Mouse (Mus musculus) liver, embryonic 13.5 days (tissue): ENCODE results near the gene Zfp341. TPM values are rescaled to one million over a fixed set of nuclear protein-coding genes. Genes with fewer than 3 reads are reported as not detected.
A peak's percentile ranks its signal among the peaks of the same experiment; 100 is the strongest.

ENCODE experiments used
- ATAC-seq: fragments of 200-750 bp; cut with Nextera tagmentation; 2 replicates; pipeline ENCODE4 v1.8.0; 2017; ENCODE audit warnings: low read depth, mild to moderate bottlenecking, moderate number of reproducible peaks, moderate library complexity
- DNase-seq: peaks from one replicate; pipeline ENCODE4 v3.0.0; 2022
- H3K27ac ChIP-seq: fragments of 300-500 bp; sonication (generic); 2 replicates; pipeline ENCODE4 v1.5.1; 2015; ENCODE audit warnings: moderate library complexity, mild to moderate bottlenecking, inconsistent platforms
- H3K27me3 ChIP-seq: fragments of 300-500 bp; sonication (generic); 2 replicates; pipeline ENCODE4 v1.6.1; 2015; ENCODE audit warnings: mild to moderate bottlenecking, inconsistent platforms
- H3K36me3 ChIP-seq: fragments of 300-500 bp; sonication (generic); 2 replicates; pipeline ENCODE4 v1.6.1; 2015; ENCODE audit warnings: mild to moderate bottlenecking, inconsistent platforms
- H3K4me1 ChIP-seq: fragments of 300-500 bp; sonication (generic); replicated peaks from 2 replicates; pipeline ENCODE4 v1.6.1; 2015; ENCODE audit warnings: inconsistent platforms
- H3K4me2 ChIP-seq: fragments of 300-500 bp; sonication (generic); 2 replicates; pipeline ENCODE4 v1.6.1; 2015; ENCODE audit warnings: inconsistent platforms, mild to moderate bottlenecking, moderate library complexity
- H3K4me3 ChIP-seq: fragments of 300-500 bp; sonication (generic); replicated peaks from 2 replicates; pipeline ENCODE4 v1.5.1; 2015; ENCODE audit warnings: mild to moderate bottlenecking, inconsistent platforms
- H3K9ac ChIP-seq: fragments of 300-500 bp; sonication (generic); 2 replicates; pipeline ENCODE4 v1.6.1; 2015; ENCODE audit warnings: mild to moderate bottlenecking, inconsistent platforms
- H3K9me3 ChIP-seq: fragments of 300-500 bp; sonication (generic); replicated peaks from 2 replicates; pipeline ENCODE4 v1.6.1; 2016; ENCODE audit warnings: inconsistent platforms
- WGBS: fragments of 180-500 bp; shearing (Covaris S2); methylation state at CpG from one replicate; pipeline ENCODE4 v1.1.7; 2015; ENCODE audit not compliant: insufficient replicate concordance; 5-methylcytosine and 5-hydroxymethylcytosine counted together
- polyA plus RNA-seq: library from polyadenylated mRNA; unstranded; fragments of >200 nt; fragmentation: Nextera tagmentation; extraction: Ambion mirVana; gene quantifications from 2 replicates; pipeline ENCODE4 v1.2.1, GENCODE M21; 2015

Zfp341 gene
- polyA plus RNA-seq, 1 experiment from 2014 or later, result 2.1 TPM

DNA sequence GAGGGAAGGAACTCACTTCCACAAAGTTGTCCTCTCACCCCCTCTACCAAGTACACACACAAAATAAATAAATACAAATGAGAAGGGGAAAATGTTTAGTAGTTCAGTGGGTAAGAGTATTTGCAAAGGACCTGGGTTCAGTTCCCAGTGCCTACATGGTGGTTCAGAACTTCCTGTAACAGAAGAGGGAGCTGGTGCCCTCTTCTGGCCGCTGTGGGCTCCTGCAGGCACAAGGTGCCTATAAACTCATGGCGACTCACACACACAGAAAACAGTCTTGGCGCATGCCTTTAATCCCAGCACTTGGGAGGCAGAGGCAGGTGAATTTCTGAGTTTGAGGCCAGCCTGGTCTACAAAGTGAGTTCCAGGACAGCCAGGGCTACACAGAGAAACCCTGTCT lies 25.4 kb downstream of the Zfp341 start:
- 91% methylated on average over 3 of the region's 3 CpGs for WGBS
- Histone ChIP-seq H3K9ac (no peak overlapping the region), H3K9me3 (peaks cover 6% of the 10 kb centered on the region; the same call in 1 of the 2 replicates), H3K36me3 (peaks cover 43% of the 10 kb centered on the region), H3K4me1 (peaks cover 51% of the 10 kb centered on the region), H3K4me3 (no peak overlapping the region), H3K27ac (no peak overlapping the region), H3K27me3 (no peaks in the 10 kb centered on the region), H3K4me2 (no peak overlapping the region)
- DNase-seq, result no peak
- no peak for ATAC-seq

DNA sequence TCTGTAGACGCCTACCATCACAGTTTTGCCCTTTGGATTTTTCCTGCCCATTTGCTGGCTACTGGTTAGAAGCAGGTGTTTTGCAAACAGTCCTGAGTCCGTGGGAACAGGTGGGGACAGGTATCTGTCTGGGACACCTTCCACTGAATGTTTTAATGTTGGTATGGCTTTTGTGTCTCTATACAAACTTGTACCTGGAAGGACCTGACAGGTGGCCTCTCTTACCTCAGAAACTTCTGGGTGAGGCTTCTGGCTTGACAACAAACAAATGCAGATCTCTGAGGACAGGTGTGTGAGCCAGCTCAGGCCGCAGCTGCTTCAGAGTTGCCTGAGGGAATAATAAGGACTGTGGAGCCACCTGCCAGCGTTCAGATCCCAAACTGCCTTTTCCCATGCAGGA lies 26.0 kb downstream of the Zfp341 start:
- H3K9ac ChIP-seq, result no peak overlapping the region
- H3K27ac ChIP-seq, result 0 out of 2 replicates have a peak overlapping the region, but pooled peaks have one; percentile 66
- no peak for DNase-seq
- H3K4me3 ChIP-seq, result no peak overlapping the region
- no peak for ATAC-seq
- no peak overlapping the region for H3K4me2 ChIP-seq
- 90% methylated on average over 4 of the region's 4 CpGs for WGBS
- peaks cover 6% of the 10 kb centered on the region; the same call in 1 of the 2 replicates for H3K9me3 ChIP-seq
- peaks cover 48% of the 10 kb centered on the region for H3K4me1 ChIP-seq
- H3K27me3 ChIP-seq, result no peaks in the 10 kb centered on the region
- peaks cover 48% of the 10 kb centered on the region for H3K36me3 ChIP-seq

DNA sequence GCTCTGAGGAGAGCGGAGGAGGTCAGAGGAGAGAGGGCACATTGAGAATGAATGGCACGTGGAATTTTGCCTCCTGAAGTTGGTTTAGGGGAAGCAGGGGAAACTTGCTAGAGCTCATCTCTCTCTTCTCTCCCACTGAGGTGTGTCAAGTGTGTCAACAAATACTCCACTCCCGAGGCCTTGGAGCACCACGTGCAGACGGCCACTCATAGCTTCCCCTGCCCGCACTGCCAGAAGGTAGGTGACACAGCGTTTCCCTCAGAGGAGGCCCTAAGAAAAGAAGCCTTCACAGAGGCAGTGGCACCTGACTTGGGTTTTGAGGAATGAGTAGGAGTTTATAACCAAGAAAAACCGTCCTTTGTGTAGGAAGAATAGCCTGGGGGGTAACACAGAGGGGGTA lies 28.1 kb downstream of the Zfp341 start:
- ATAC-seq (no peak), DNase-seq (no peak)
- peaks cover 66% of the 10 kb centered on the region for H3K36me3 ChIP-seq
- H3K4me3 ChIP-seq, result no peak overlapping the region
- no peak overlapping the region for H3K9ac ChIP-seq
- H3K9me3 ChIP-seq, result peaks cover 6% of the 10 kb centered on the region; the same call in 1 of the 2 replicates
- H3K27ac ChIP-seq, result peak overlapping the region; percentile 29; the same call in 1 of the 2 replicates
- no peaks in the 10 kb centered on the region for H3K27me3 ChIP-seq
- WGBS, result 74% methylated on average over 8 of the region's 8 CpGs
- no peak overlapping the region for H3K4me2 ChIP-seq
- H3K4me1 ChIP-seq, result peaks cover 27% of the 10 kb centered on the region

DNA sequence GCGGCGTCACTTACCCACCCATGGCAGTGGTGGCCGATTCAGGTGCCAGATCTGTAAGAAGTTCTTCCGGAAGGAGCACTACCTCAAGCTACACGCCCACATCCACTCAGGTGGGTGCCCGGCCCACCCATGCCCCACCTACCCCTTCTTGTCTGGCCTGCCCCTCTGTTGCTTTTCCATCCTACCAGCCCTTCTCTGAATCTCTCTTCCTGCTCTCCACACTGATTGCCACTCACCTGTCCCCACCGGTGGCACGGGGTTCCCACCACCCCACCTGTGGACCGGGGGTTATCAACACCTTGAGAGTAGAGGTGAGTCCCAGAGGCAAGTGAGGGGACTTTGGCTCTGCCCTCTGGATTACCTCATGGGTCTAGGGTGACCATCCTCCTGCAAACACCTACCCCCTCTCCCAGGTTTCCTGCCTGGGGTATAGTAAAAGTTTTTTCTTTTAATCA lies 28.9 kb downstream of the Zfp341 start:
- H3K9ac ChIP-seq, result no peak overlapping the region
- peaks cover 6% of the 10 kb centered on the region; the same call in 1 of the 2 replicates for H3K9me3 ChIP-seq
- DNase-seq, result no peak
- no peak for ATAC-seq
- H3K4me2 ChIP-seq, result no peak overlapping the region
- H3K36me3 ChIP-seq, result peaks cover 66% of the 10 kb centered on the region
- 87% methylated on average over 9 of the region's 9 CpGs for WGBS
- no peaks in the 10 kb centered on the region for H3K27me3 ChIP-seq
- H3K4me1 ChIP-seq, result peaks cover 26% of the 10 kb centered on the region
- H3K4me3 ChIP-seq, result no peak overlapping the region
- no peak overlapping the region for H3K27ac ChIP-seq

- Histone ChIP-seq H3K4me2 (no peak overlapping the region), H3K9me3 (peaks cover 6% of the 10 kb centered on the region; the same call in 1 of the 2 replicates), H3K4me1 (peaks cover 26% of the 10 kb centered on the region), H3K9ac (no peak overlapping the region), H3K27me3 (no peaks in the 10 kb centered on the region), H3K27ac (peak overlapping the region; percentile 35), H3K36me3 (peaks cover 59% of the 10 kb centered on the region), H3K4me3 (no peak overlapping the region)
- peak; percentile 41; the same call in 1 of the 2 replicates for ATAC-seq
- 43% methylated on average over 6 of the region's 6 CpGs for WGBS
- no peak for DNase-seq
Measured at GRCm38 (mm10) chr2:154642712-154643385, 29.8 kb downstream of the Zfp341 start.

DNA sequence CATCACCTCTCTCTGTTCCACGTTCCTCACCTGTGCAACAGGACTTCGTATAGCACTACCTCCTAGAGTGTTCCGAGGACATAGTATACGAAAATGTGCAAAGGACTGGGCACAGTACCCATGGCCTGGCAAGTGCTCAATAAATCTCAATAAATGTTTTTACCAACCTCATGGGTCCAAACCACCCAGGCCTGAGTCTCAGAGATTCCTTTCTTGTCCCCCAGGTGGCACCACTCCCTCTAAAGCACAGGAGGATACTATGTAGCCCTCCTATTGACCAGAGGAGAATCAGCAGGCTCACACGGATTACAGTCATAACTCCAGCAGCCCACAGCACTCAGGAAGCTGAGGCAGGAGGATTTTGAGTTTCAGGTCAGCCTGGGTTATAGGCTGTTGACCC lies 33.5 kb downstream of the Zfp341 start:
- ATAC-seq (peak; percentile 49; the same call in 1 of the 2 replicates), DNase-seq (no peak)
- no peak overlapping the region for H3K27ac ChIP-seq
- no peaks in the 10 kb centered on the region for H3K9me3 ChIP-seq
- H3K36me3 ChIP-seq, result peaks cover 31% of the 10 kb centered on the region
- no peak overlapping the region for H3K4me3 ChIP-seq
- H3K27me3 ChIP-seq, result no peaks in the 10 kb centered on the region
- no peak overlapping the region for H3K4me2 ChIP-seq
- H3K4me1 ChIP-seq, result peaks cover 25% of the 10 kb centered on the region
- 74% methylated on average over 5 of the region's 5 CpGs for WGBS
- H3K9ac ChIP-seq, result no peak overlapping the region

DNA sequence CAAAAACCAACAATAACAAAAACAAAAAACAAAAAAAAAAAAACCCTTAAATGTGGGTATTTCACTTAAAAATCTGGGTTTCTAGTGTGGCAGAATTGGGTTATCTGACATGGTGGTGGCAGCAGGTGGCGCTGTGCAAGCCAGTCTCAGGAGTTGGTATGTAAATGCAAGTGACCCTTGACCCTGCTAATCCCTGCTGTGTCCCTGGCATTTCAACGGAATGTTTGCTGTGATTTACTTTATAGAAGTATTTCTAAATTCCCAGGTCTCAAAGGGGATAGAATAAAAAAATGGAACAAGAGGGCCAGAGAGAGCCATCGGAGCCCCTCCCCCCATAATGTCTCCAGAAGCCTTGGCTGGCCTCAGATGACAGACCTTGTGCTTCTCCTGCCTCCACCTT lies 35.0 kb downstream of the Zfp341 start:
- no peak overlapping the region for H3K9ac ChIP-seq
- H3K36me3 ChIP-seq, result peaks cover 23% of the 10 kb centered on the region
- no peak overlapping the region for H3K4me3 ChIP-seq
- ATAC-seq, result no peak
- no peak overlapping the region for H3K4me2 ChIP-seq
- H3K9me3 ChIP-seq, result no peaks in the 10 kb centered on the region
- WGBS, result 27% methylated on average over 3 of the region's 3 CpGs
- H3K27ac ChIP-seq, result no peak overlapping the region
- no peaks in the 10 kb centered on the region for H3K27me3 ChIP-seq
- no peak for DNase-seq
- H3K4me1 ChIP-seq, result peaks cover 12% of the 10 kb centered on the region

- Histone ChIP-seq H3K4me1 (peaks cover 10% of the 10 kb centered on the region), H3K9ac (no peak overlapping the region), H3K27ac (no peak overlapping the region), H3K4me3 (no peak overlapping the region), H3K36me3 (peaks cover 8% of the 10 kb centered on the region), H3K27me3 (no peaks in the 10 kb centered on the region), H3K4me2 (no peak overlapping the region), H3K9me3 (no peaks in the 10 kb centered on the region)
- WGBS, result 74% methylated on average over 3 of the region's 3 CpGs
- DNase-seq (no peak), ATAC-seq (no peak)
Measured at GRCm38 (mm10) chr2:154650404-154650803, 37.3 kb downstream of the Zfp341 start.

DNA sequence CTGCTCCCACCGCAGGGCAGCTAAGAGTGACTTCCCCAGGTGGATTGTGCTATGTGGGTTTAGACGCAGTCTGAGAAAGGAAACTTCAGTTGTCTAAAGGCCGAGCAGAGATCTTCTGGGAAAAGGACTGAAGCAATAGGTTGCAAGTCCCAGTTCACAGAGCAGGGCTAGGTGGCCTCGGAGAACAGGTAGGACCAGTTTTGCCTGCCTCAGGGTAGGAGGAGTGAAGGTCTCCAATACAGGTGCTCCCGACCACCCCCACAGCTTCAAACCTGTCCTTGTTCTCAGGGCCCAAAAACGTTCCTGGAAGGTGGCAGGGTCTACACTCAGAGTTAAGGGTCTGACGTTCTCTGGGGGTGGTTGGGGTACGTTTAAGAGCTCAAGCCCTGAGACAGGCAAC lies 38.3 kb downstream of the Zfp341 start, which contains the start of gene Chmp4b:
Gene Chmp4b (plus strand): TSS at position 343 of the 400 bp plus-strand sequence.
- H3K4me2 ChIP-seq, result no peak within 1 kb of the TSS
- DNase-seq, result no peak
- no peaks in the 10 kb centered on the region for H3K36me3 ChIP-seq
- H3K4me3 ChIP-seq, result no peak within 1 kb of the TSS
- H3K9ac ChIP-seq, result no peak within 1 kb of the TSS
- H3K27ac ChIP-seq, result no peak within 1 kb of the TSS
- 41% methylated on average over 8 of the region's 8 CpGs for WGBS
- no peaks in the 10 kb centered on the region for H3K9me3 ChIP-seq
- H3K27me3 ChIP-seq, result no peaks in the 10 kb centered on the region
- no peak for ATAC-seq
- H3K4me1 ChIP-seq, result peaks cover 19% of the 10 kb centered on the region

GRCm38 (mm10) chr2:154654976-154655375 lies 41.9 kb downstream of the Zfp341 start:
- no peak overlapping the region for H3K4me3 ChIP-seq
- 88% methylated on average over 12 of the region's 12 CpGs for WGBS
- H3K4me2 ChIP-seq, result no peak overlapping the region
- no peaks in the 10 kb centered on the region for H3K27me3 ChIP-seq
- H3K36me3 ChIP-seq, result no peaks in the 10 kb centered on the region
- DNase-seq (no peak), ATAC-seq (no peak)
- H3K27ac ChIP-seq, result no peak overlapping the region; the same call in 1 of the 2 replicates
- H3K4me1 ChIP-seq, result peaks cover 38% of the 10 kb centered on the region
- H3K9me3 ChIP-seq, result no peaks in the 10 kb centered on the region
- no peak overlapping the region for H3K9ac ChIP-seq

GRCm38 (mm10) chr2:154655878-154656414 lies 42.8 kb downstream of the Zfp341 start:
- peak overlapping the region; percentile 88 for H3K4me2 ChIP-seq
- peak overlapping the region; percentile 5; the same call in 1 of the 2 replicates for H3K9ac ChIP-seq
- no peak for ATAC-seq
- H3K27me3 ChIP-seq, result no peaks in the 10 kb centered on the region
- H3K36me3 ChIP-seq, result peaks cover 8% of the 10 kb centered on the region
- WGBS, result 48% methylated on average over 2 of the region's 2 CpGs
- H3K4me1 ChIP-seq, result peaks cover 46% of the 10 kb centered on the region
- no peak for DNase-seq
- H3K27ac ChIP-seq, result peak overlapping the region; percentile 73
- H3K9me3 ChIP-seq, result no peaks in the 10 kb centered on the region
- H3K4me3 ChIP-seq, result peak overlapping the region; percentile 84
